Mouse (Mus musculus): ENCODE measurements around the gene Asic2.

DNA sequence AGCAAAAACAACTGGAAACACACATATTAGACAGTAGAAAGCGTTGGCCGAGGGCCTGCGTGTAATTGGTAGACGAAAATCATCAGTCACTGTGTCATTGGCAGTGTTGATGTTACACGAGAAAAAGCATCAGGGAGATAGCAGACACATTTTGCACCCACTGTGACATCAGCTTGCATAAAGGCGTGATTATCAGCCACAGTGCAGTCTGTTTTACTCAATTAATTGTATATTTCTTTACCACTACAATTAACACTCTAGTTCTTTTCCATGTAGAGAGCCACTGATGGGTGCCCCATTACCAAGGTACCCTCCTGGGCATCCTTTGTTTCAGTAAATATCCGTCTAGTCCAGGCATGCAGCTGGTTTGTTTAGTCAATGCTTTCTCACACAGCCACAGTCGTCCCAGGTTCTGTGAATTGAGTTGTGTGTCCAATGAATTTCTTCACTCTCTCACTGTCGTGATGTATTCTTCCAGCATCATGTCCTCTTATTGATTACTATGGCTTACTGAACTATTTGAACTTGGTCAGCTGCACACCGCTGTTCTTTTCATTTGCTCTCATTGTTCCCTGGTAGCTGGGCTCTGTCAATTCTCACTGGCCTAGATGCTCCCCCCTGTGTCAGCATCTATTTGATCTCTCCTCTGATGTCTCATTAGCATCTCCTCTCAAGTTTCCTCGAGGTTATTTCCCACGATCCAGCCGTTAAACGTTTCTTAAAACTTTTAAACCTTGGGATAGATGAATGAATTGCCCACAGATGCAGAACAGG lies 466.6 kb downstream of the Asic2 start:
- TF ChIP-seq CTCF (IDR thresholded peaks at IDR 0.05; ENCODE audit: borderline replicate concordance, insufficient read depth, low read depth, low read length) (no peak), POLR2A (IDR thresholded peaks at IDR 0.05; ENCODE audit: borderline replicate concordance, insufficient read depth, low read length) (no peak)
